Mouse (Mus musculus): ENCODE results near the gene Hbb-bh2. TPM values are rescaled to one million over a fixed set of nuclear protein-coding genes. Genes with fewer than 3 reads are reported as not detected.
"Not testable (repeated sequence)": the region's sequence is repeated elsewhere in the genome, so short reads cannot be mapped to it uniquely, and the experiment has no call there.

The Hbb-bh2 gene
- polyA plus RNA-seq, 1 experiment from 2014 or later = not detected

DNA sequence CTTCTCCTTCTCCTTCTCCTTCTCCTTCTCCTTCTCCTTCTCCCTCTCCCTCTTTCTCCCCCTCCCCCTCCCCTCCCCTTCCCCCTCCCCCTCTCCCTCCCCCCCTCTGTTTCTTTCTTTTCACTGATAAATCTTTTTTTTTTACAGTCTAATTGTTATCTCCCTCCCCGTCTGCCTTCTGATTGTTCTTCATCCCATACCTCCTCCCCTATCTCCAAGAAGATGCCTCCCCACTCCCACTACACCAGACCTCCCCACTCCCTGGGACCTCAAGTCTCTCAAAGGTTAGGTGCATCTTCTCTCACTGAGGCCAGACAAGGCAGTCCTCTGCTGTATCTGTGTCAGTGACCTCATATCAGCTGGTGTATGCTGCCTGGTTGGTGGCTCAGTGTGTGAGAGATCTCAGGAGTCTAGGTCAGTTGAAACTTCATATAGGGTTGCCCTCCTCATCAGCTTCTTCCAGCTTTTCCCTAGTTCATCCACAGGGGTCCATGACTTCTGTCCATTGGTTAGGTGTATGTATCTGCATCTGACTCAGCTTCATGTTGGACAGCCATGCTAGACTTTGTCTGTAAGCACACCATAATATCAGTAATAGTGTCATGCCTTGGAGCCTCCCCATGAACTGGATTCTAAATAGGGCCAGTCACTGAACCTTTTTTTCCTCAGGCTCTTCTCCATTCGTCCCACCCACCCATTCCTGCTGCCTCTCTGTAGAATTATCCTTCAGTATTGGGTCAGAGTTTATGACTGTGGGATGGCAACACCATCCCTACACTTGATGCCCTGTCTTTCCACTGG, 4.4 kb upstream of the Hbb-bh2 start:
- H3K4me1 ChIP-seq = no peaks in the 10 kb centered on the region
- H3K36me3 ChIP-seq = no peaks in the 10 kb centered on the region
- 56% methylated on average over 2 of the region's 2 CpGs for WGBS
- H3K4me3 ChIP-seq = no peak overlapping the region
- ATAC-seq (ENCODE audit: insufficient number of reproducible peaks, low FRiP score, low TSS enrichment, low read depth) = no peak
- no peak overlapping the region for H3K27ac ChIP-seq
- no peaks in the 10 kb centered on the region for H3K27me3 ChIP-seq
- no peak overlapping the region for H3K9ac ChIP-seq
- H3K9me3 ChIP-seq = no peaks in the 10 kb centered on the region
- no peak overlapping the region for H3K4me2 ChIP-seq

DNA sequence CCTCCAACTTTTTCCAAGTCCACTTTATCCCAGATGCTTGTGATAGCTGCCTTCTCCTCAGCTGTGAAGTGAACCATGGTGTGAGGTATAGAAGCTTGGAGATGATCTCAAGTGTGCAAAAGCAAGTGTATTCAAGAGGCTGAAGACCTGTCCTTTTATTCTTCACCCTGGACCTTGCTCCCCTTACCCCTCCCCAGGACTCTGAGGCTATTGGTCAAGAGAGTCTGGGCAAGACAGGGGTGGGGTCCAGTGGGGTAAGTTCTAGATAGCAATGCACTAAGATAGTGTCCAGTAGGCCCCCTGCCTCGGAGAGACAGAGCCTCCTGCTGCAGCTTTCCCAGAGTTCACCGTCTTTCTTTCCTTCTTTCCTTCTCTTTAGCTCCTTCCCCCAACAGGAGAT, 2.7 kb upstream of the Hbb-bh2 start, which contains the start of gene Hbb-bh1:
Hbb-bh1 (minus strand) TSS at position 131 of the 400 bp plus-strand sequence.
- Histone ChIP-seq H3K27me3 (no peaks in the 10 kb centered on the region), H3K4me2 (no peak within 1 kb of the TSS)
- 88% methylated on average over 2 of the region's 2 CpGs for WGBS

DNA sequence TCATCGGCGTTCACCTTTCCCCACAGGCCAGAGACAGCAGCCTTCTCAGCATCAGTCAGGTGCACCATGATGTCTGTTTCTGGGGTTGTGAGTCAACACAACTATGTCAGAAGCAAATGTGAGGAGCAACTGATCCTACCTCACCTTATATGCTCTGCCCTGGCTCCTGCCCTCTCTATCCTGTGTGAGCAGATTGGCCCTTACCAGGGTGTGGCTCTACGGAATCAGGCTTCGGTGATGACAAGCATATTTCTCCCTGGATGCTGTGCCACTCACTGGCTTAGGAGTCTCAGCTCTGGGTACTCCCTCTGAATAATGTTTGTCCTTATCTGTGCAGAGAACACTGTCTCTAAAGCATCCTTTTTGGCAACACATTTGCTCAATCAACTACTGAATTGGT, 12.5 kb downstream of the Hbb-bh2 start, which contains the start of gene Hbb-bs:
Hbb-bs (minus strand) TSS at position 289 of the 400 bp plus-strand sequence.
- Histone ChIP-seq H3K36me3 (no peaks in the 10 kb centered on the region), H3K27me3 (no peaks in the 10 kb centered on the region), H3K4me2 (no peak within 1 kb of the TSS), H3K9ac (no peak within 1 kb of the TSS), H3K27ac (no peak within 1 kb of the TSS), H3K9me3 (no peaks in the 10 kb centered on the region), H3K4me3 (no peak within 1 kb of the TSS), H3K4me1 (no peaks in the 10 kb centered on the region)
- no peak for ATAC-seq (ENCODE audit: insufficient number of reproducible peaks, low FRiP score, low TSS enrichment, low read depth)
- 89% methylated on average over 4 of the region's 4 CpGs for WGBS

More for the DNA sequence above, 2.7 kb upstream of the Hbb-bh2 start, which contains the start of gene Hbb-bh1:
- Histone ChIP-seq H3K4me1 (no peaks in the 10 kb centered on the region), H3K9ac (no peak within 1 kb of the TSS), H3K27ac (no peak within 1 kb of the TSS), H3K4me3 (no peak within 1 kb of the TSS), H3K36me3 (no peaks in the 10 kb centered on the region), H3K9me3 (no peaks in the 10 kb centered on the region)
- no peak for ATAC-seq (ENCODE audit: insufficient number of reproducible peaks, low FRiP score, low TSS enrichment, low read depth)

DNA sequence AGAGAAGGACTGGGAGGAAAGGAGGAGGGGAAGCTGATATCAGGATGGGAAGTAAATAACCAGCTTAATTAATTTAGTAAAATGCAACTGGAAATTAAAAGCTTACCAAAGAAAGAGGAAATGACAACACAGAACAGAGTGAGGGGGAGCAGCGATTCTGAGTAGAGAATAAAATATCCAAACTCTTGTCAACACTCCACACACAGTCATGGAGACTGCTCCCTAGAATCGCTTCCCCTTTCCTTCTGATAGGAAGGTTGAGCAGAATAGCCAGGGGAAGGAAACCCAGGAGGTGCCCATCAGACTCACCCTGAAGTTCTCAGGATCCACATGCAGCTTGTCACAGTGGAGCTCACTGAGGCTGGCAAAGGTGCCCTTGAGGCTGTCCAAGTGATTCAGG, 13.2 kb downstream of the Hbb-bh2 start:
- not testable (repeated sequence) for H3K4me3 ChIP-seq; H3K4me2 ChIP-seq; H3K36me3 ChIP-seq; H3K9ac ChIP-seq; H3K9me3 ChIP-seq; H3K4me1 ChIP-seq; H3K27ac ChIP-seq; ATAC-seq (ENCODE audit: insufficient number of reproducible peaks, low FRiP score, low TSS enrichment, low read depth); H3K27me3 ChIP-seq
- WGBS = no CpG with 5 or more reads among the region's 2 CpGs

DNA sequence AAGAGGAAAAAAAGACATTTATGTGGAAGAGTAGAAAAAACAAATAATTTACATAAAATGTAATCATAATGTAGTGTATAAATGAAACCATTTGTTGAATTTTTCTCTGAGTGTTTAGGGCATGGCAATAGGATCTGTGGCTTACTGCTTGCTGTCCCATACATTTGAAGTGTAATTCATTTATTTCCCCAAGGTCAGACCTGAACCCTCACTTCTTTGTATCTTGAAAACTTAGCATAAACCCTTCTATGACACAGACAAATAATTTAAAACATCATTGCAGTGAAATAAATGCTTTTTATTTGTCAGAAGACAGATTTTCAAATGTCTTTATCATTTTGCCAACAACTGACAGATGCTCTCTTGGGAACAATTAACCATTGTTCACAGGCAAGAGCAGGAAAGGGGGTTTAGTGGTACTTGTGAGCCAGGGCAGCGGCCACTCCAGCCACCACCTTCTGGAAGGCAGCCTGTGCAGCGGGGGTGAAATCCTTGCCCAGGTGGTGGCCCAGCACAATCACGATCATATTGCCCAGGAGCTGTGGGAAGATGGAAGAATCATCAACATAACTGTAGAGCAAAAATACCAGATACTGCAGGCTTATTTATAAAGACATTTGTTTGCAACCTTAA, 13.9 kb downstream of the Hbb-bh2 start:
- Histone ChIP-seq H3K4me3 (no peak overlapping the region), H3K27me3 (no peaks in the 10 kb centered on the region), H3K27ac (no peak overlapping the region), H3K36me3 (no peaks in the 10 kb centered on the region), H3K4me2 (no peak overlapping the region), H3K4me1 (no peaks in the 10 kb centered on the region), H3K9me3 (no peaks in the 10 kb centered on the region), H3K9ac (no peak overlapping the region)
- no peak for ATAC-seq (ENCODE audit: insufficient number of reproducible peaks, low FRiP score, low TSS enrichment, low read depth)
- 61% methylated on average over 3 of the region's 3 CpGs for WGBS

DNA sequence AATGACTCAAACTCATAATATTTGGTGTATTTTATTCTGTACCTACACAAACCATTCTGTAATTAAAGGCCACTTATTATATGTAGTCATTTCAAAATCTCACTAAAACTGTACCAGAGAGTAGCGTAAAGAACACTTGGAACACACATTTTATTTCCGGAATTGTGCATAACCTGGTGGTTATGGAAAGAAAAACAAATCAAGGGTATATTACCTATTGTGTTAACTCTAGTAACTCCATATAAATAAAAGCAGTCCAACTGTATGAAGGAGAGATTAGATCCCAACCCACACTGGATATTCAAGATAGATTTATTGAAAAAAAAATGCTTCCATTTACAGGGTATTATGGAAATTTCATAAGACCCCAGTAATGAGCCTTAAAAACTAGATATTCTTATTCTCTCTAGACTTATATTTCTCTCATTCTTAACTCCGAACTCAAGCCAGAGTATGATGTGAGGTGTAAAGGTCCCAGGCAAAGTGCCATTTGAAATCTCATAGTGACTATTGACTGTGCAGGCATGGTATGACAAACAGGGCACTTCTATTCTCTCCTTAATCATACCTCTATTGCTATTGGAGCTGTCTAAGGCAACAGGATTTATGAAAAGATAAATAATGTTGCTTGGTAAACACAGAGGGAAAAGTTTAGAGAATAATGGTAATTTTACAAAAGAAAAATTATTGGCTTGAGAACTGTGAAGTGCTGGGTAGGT, 14.6 kb downstream of the Hbb-bh2 start:
- Histone ChIP-seq H3K9ac (no peak overlapping the region), H3K4me2 (no peak overlapping the region), H3K27ac (no peak overlapping the region), H3K4me3 (no peak overlapping the region), H3K9me3 (no peaks in the 10 kb centered on the region), H3K27me3 (no peaks in the 10 kb centered on the region), H3K4me1 (no peaks in the 10 kb centered on the region), H3K36me3 (no peaks in the 10 kb centered on the region)
- no peak for ATAC-seq (ENCODE audit: insufficient number of reproducible peaks, low FRiP score, low TSS enrichment, low read depth)
- WGBS = 91% methylated on average over 3 of the region's 3 CpGs

DNA sequence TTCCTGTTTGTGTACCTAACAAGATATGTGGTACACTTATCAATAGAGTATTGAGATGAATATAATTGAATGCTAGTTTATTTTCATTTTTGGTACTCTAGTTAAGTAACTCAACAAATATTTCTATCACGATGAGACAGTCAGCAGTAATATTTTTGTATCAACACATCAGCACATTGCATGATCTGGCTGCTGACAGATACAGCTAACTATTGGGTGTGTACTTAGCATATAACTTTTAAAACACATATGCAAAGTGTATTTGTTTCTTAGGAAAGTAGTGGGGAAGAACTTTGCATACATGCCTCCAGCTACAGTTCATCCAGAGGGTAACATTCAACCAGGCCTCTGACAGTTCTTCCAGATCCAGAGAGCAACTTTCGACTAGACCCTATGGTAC, 15.7 kb downstream of the Hbb-bh2 start:
- Histone ChIP-seq H3K4me3 (no peak overlapping the region), H3K36me3 (no peaks in the 10 kb centered on the region), H3K4me2 (no peak overlapping the region), H3K9ac (no peak overlapping the region), H3K4me1 (no peaks in the 10 kb centered on the region), H3K9me3 (no peaks in the 10 kb centered on the region), H3K27me3 (no peaks in the 10 kb centered on the region), H3K27ac (no peak overlapping the region)
- ATAC-seq (ENCODE audit: insufficient number of reproducible peaks, low FRiP score, low TSS enrichment, low read depth) = no peak
- 81% methylated on average over 2 of the region's 2 CpGs for WGBS

DNA sequence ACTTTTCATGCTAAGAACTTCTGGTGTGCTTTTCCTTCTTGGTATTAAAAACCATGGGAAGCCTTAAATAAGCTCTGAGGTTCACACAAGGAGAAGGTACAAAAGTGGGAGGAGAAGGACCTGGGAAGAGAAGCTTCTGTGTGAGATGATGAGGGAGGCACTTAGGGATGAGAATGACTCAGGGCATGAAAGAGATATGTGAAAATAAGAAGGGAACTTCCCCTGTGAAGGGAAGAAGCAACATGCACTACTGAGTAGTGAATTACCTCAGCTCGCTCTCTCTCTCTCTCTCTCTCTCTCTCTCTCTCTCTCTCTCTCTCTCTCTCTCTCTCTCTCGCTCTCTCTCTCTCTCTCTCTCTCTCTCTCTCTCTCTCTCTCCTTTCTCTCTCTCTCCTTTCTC, 25.2 kb downstream of the Hbb-bh2 start:
- not testable (repeated sequence) for ATAC-seq (ENCODE audit: insufficient number of reproducible peaks, low FRiP score, low TSS enrichment, low read depth); H3K4me1 ChIP-seq; H3K27me3 ChIP-seq; H3K4me2 ChIP-seq; H3K36me3 ChIP-seq; H3K9me3 ChIP-seq; H3K4me3 ChIP-seq; H3K27ac ChIP-seq; H3K9ac ChIP-seq
- WGBS = 57% methylated on average over 1 of the region's 2 CpGs

DNA sequence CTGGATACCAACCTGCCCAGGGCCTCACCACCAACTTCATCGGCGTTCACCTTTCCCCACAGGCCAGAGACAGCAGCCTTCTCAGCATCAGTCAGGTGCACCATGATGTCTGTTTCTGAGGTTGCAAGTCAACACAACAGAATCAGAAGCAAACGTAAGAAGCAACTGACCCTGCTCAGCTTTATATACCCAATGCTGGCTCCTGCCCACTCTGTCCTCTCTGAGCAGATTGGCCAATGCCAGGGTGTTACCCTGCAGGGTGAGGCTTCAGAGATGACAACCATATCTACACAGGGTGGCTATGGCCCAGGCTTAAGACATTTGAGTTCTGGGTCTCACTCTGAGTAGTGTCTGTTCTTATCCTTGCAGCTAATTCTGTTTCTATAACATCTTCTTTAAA, 26.6 kb downstream of the Hbb-bh2 start, which contains the start of gene Hbb-bt:
Hbb-bt (minus strand) TSS at position 231 of the 400 bp plus-strand sequence.
- 79% methylated on average over 3 of the region's 3 CpGs for WGBS
- no peak within 1 kb of the TSS for H3K9ac ChIP-seq
- H3K4me1 ChIP-seq = no peaks in the 10 kb centered on the region
- no peak within 1 kb of the TSS for H3K4me3 ChIP-seq
- H3K36me3 ChIP-seq = no peaks in the 10 kb centered on the region
- no peak within 1 kb of the TSS for H3K4me2 ChIP-seq
- H3K27me3 ChIP-seq = no peaks in the 10 kb centered on the region
- H3K27ac ChIP-seq = no peak within 1 kb of the TSS
- no peaks in the 10 kb centered on the region for H3K9me3 ChIP-seq
- ATAC-seq (ENCODE audit: insufficient number of reproducible peaks, low FRiP score, low TSS enrichment, low read depth) = no peak

DNA sequence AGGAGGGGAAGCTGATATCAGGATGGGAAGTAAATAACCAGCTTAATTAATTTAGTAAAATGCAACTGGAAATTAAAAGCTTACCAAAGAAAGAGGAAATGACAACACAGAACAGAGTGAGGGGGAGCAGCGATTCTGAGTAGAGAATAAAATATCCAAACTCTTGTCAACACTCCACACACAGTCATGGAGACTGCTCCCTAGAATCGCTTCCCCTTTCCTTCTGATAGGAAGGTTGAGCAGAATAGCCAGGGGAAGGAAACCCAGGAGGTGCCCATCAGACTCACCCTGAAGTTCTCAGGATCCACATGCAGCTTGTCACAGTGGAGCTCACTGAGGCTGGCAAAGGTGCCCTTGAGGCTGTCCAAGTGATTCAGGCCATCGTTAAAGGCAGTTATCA, 27.2 kb downstream of the Hbb-bh2 start:
- H3K9me3 ChIP-seq; H3K27me3 ChIP-seq; ATAC-seq (ENCODE audit: insufficient number of reproducible peaks, low FRiP score, low TSS enrichment, low read depth); H3K4me1 ChIP-seq; H3K9ac ChIP-seq; H3K36me3 ChIP-seq; H3K27ac ChIP-seq; H3K4me2 ChIP-seq; H3K4me3 ChIP-seq: not testable (repeated sequence)
- WGBS = no CpG with 5 or more reads among the region's 3 CpGs

DNA sequence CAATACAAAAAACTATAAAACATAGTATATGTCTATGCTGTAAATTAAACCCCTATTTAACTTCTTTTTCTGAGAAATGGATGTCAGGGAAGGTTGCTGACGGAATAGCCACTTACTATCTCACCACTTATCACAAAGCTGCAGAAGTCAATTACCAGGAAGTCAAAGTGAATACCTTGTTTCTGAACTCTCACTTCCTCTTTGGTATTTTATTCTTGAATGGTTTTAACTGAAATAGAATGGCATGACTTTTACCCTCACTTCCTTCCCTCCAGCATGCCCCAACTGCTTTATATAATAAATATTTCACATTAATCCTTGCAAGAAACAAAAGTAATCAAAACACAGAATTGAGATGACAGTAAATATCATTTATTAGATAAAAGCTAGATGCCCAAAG, 28.1 kb downstream of the Hbb-bh2 start:
- Histone ChIP-seq H3K9ac (no peak overlapping the region), H3K9me3 (no peaks in the 10 kb centered on the region), H3K4me2 (no peak overlapping the region), H3K36me3 (no peaks in the 10 kb centered on the region), H3K27ac (no peak overlapping the region), H3K4me3 (no peak overlapping the region), H3K27me3 (no peaks in the 10 kb centered on the region), H3K4me1 (no peaks in the 10 kb centered on the region)
- ATAC-seq (ENCODE audit: insufficient number of reproducible peaks, low FRiP score, low TSS enrichment, low read depth) = no peak
- WGBS = 69% methylated on average over 1 of the region's 1 CpGs
